Mouse (Mus musculus) liver, adult 2 months (tissue): ENCODE data around the gene Gp1bb.

Source experiments
- CTCF ChIP-seq: fragments of 200-500 bp; IDR thresholded peaks from 2 replicates; pipeline ENCODE4 v1.5.1; 2011; ENCODE audit warnings: low read depth, low read length, control low read depth
- POLR2A ChIP-seq: fragments of 200-500 bp; IDR thresholded peaks from 2 replicates; pipeline ENCODE4 v1.6.1; 2011; ENCODE audit warnings: low read length, control low read depth; ENCODE audit not compliant: insufficient read depth; ENCODE audit errors: extremely low read depth

- TF ChIP-seq POLR2A = no peak
- no peak for TF ChIP-seq CTCF
Observed at GRCm38 (mm10) chr16:18669914-18670313, 47.7 kb upstream of the Gp1bb start.
